Mouse (Mus musculus): Measurements from ENCODE around the gene Tmem234. TPM values are rescaled to one million over a fixed set of nuclear protein-coding genes. Genes with fewer than 3 reads are reported as not detected.
A peak's percentile ranks its signal among the peaks of the same experiment; 100 is the strongest.
"Not testable (repeated sequence)": the region's sequence is repeated elsewhere in the genome, so short reads cannot be mapped to it uniquely, and the experiment has no call there.

Tmem234 gene
- total RNA-seq (2012; rRNA removed) = 172 and 193 TPM in 2 replicates

- Histone ChIP-seq H3K4me1 (ENCODE audit: control insufficient read depth in 2 of 2, insufficient read depth in 2 of 2, low read length in 2 of 2, poor library complexity in 1 of 2) (peaks cover 9 to 13% of the 10 kb centered on the region in 2 experiments; a peak in 3 of 4 replicates), H3K4me3 (ENCODE audit: insufficient read depth in 1 of 2, low read depth in 1 of 2, low read length in 2 of 2, poor library complexity in 1 of 2, severe bottlenecking in 1 of 2) (peak within 1 kb of the TSS; percentile 95 to 99), H3K36me3 (ENCODE audit: control insufficient read depth, insufficient read depth, low read length, poor library complexity, severe bottlenecking) (peaks cover 14% of the 10 kb centered on the region; the same call in 1 of the 2 replicates), H3K9me3 (ENCODE audit: control insufficient read depth, insufficient read depth, low read depth, low read length) (no peaks in the 10 kb centered on the region), H3K9ac (ENCODE audit: insufficient read depth, low read depth, low read length, poor library complexity, severe bottlenecking) (peak within 1 kb of the TSS; percentile 94), H3K27ac (ENCODE audit: insufficient read depth, low read depth, low read length, poor library complexity, severe bottlenecking) (no peak within 1 kb of the TSS)
- TF ChIP-seq HCFC1 (IDR thresholded peaks at IDR 0.05; ENCODE audit: borderline replicate concordance, insufficient read depth, low read length) = peak; percentile 60; the same call in 1 of the 2 replicates
- TF ChIP-seq MAFK (IDR thresholded peaks at IDR 0.05; ENCODE audit: insufficient read depth, low read depth, low read length) = no peak
- DNase-seq (ENCODE audit: low read depth, low spot score) = no peak
- in situ Hi-C loops (cut with MboI; ENCODE audit: low sequenced_read_pairs in 2 of 2, unreplicated experiment in 2 of 2) = no loop called here
Measured at GRCm38 (mm10) chr4:129600233-129601158, at the start of gene Tmem234, which contains the start of gene Eif3i. TSS of gene Tmem234 (plus strand) at chr4:129600668. TSS of gene Eif3i (minus strand) at chr4:129600648.

- H3K9me3 ChIP-seq (ENCODE audit: control insufficient read depth, insufficient read depth, low read depth, low read length); H3K27ac ChIP-seq (ENCODE audit: insufficient read depth, low read depth, low read length, poor library complexity, severe bottlenecking); H3K36me3 ChIP-seq (ENCODE audit: control insufficient read depth, insufficient read depth, low read length, poor library complexity, severe bottlenecking); H3K4me3 ChIP-seq (ENCODE audit: insufficient read depth in 1 of 2, low read depth in 1 of 2, low read length in 2 of 2, poor library complexity in 1 of 2, severe bottlenecking in 1 of 2); in situ Hi-C loops (cut with MboI; ENCODE audit: low sequenced_read_pairs in 2 of 2, unreplicated experiment in 2 of 2); DNase-seq (ENCODE audit: low read depth, low spot score); H3K9ac ChIP-seq (ENCODE audit: insufficient read depth, low read depth, low read length, poor library complexity, severe bottlenecking): not testable (repeated sequence)
- H3K4me1 ChIP-seq (ENCODE audit: control insufficient read depth in 2 of 2, insufficient read depth in 2 of 2, low read length in 2 of 2, poor library complexity in 1 of 2) = peaks cover 5 to 18% of the 10 kb centered on the region in 2 experiments; a peak in 3 of 4 replicates
- TF ChIP-seq ZNF384 (IDR thresholded peaks at IDR 0.05; ENCODE audit: low read depth, low read length) = peak; percentile 83
Measured at GRCm38 (mm10) chr4:129554512-129554911, 46.0 kb upstream of the Tmem234 start.

- in situ Hi-C loops (cut with MboI; ENCODE audit: low sequenced_read_pairs in 2 of 2, unreplicated experiment in 2 of 2) = no loop called here
- peaks cover 5 to 16% of the 10 kb centered on the region in 2 experiments; a peak in 3 of 4 replicates for H3K4me1 ChIP-seq (ENCODE audit: control insufficient read depth in 2 of 2, insufficient read depth in 2 of 2, low read length in 2 of 2, poor library complexity in 1 of 2)
- peak; percentile 84 for DNase-seq (ENCODE audit: low read depth, low spot score)
- H3K9me3 ChIP-seq (ENCODE audit: control insufficient read depth, insufficient read depth, low read depth, low read length) = no peaks in the 10 kb centered on the region
- peak overlapping the region; percentile 80; the same call in 1 of the 2 replicates for H3K27ac ChIP-seq (ENCODE audit: insufficient read depth, low read depth, low read length, poor library complexity, severe bottlenecking)
- peak overlapping the region; percentile 70 to 87 for H3K4me3 ChIP-seq (ENCODE audit: insufficient read depth in 1 of 2, low read depth in 1 of 2, low read length in 2 of 2, poor library complexity in 1 of 2, severe bottlenecking in 1 of 2)
- H3K36me3 ChIP-seq (ENCODE audit: control insufficient read depth, insufficient read depth, low read length, poor library complexity, severe bottlenecking) = peaks cover 2% of the 10 kb centered on the region; the same call in 1 of the 2 replicates
- TF ChIP-seq ZC3H11A (IDR thresholded peaks at IDR 0.05; ENCODE audit: borderline replicate concordance, low read depth, low read length) (no peak), MAFK (IDR thresholded peaks at IDR 0.05; ENCODE audit: insufficient read depth, low read depth, low read length) (no peak), CHD2 (IDR thresholded peaks at IDR 0.05; ENCODE audit: low read depth, low read length) (no peak), HCFC1 (IDR thresholded peaks at IDR 0.05; ENCODE audit: borderline replicate concordance, insufficient read depth, low read length) (no peak), ZNF384 (IDR thresholded peaks at IDR 0.05; ENCODE audit: low read depth, low read length) (0 out of 2 replicates have a peak, but pooled peaks have one; percentile 7)
- peak overlapping the region; percentile 90 for H3K9ac ChIP-seq (ENCODE audit: insufficient read depth, low read depth, low read length, poor library complexity, severe bottlenecking)
Measured at GRCm38 (mm10) chr4:129555421-129555861, 45.0 kb upstream of the Tmem234 start.

- in situ Hi-C loops (cut with MboI; ENCODE audit: low sequenced_read_pairs in 2 of 2, unreplicated experiment in 2 of 2) = no loop called here
- Histone ChIP-seq H3K4me1 (ENCODE audit: control insufficient read depth in 2 of 2, insufficient read depth in 2 of 2, low read length in 2 of 2, poor library complexity in 1 of 2) (peaks cover 5 to 16% of the 10 kb centered on the region in 2 experiments; a peak in 3 of 4 replicates), H3K9ac (ENCODE audit: insufficient read depth, low read depth, low read length, poor library complexity, severe bottlenecking) (peak overlapping the region; percentile 90), H3K36me3 (ENCODE audit: control insufficient read depth, insufficient read depth, low read length, poor library complexity, severe bottlenecking) (peaks cover 2% of the 10 kb centered on the region; the same call in 1 of the 2 replicates), H3K9me3 (ENCODE audit: control insufficient read depth, insufficient read depth, low read depth, low read length) (no peaks in the 10 kb centered on the region), H3K4me3 (ENCODE audit: insufficient read depth in 1 of 2, low read depth in 1 of 2, low read length in 2 of 2, poor library complexity in 1 of 2, severe bottlenecking in 1 of 2) (peak overlapping the region; percentile 70 to 87), H3K27ac (ENCODE audit: insufficient read depth, low read depth, low read length, poor library complexity, severe bottlenecking) (peak overlapping the region; percentile 80; the same call in 1 of the 2 replicates)
- no peak for TF ChIP-seq ZNF384 (IDR thresholded peaks at IDR 0.05; ENCODE audit: low read depth, low read length)
- no peak for TF ChIP-seq CHD2 (IDR thresholded peaks at IDR 0.05; ENCODE audit: low read depth, low read length)
- TF ChIP-seq ZC3H11A (IDR thresholded peaks at IDR 0.05; ENCODE audit: borderline replicate concordance, low read depth, low read length) = no peak
- no peak for TF ChIP-seq MAFK (IDR thresholded peaks at IDR 0.05; ENCODE audit: insufficient read depth, low read depth, low read length)
- 0 out of 2 replicates have a peak, but pooled peaks have one; percentile 20 for TF ChIP-seq HCFC1 (IDR thresholded peaks at IDR 0.05; ENCODE audit: borderline replicate concordance, insufficient read depth, low read length)
- DNase-seq (ENCODE audit: low read depth, low spot score) = no peak
Measured at GRCm38 (mm10) chr4:129555862-129556531, 44.5 kb upstream of the Tmem234 start.

Measured in ES-E14 (cell line).